Mouse (Mus musculus) adrenal gland, adult (tissue): ENCODE measurements at regions not wholly inside any gene's neighbourhood (a gene's known extent, or its start where the extent isn't known, plus 50 kb on each side); places are given as distances from the start of the nearest gene placed in this dataset.
A peak's percentile ranks its signal among the peaks of the same experiment; 100 is the strongest.
"Not testable (repeated sequence)": the region's sequence is repeated elsewhere in the genome, so short reads cannot be mapped to it uniquely, and the experiment has no call there.

ENCODE experiments used
- DNase-seq, 2 experiments: peaks; one replicate each; pipeline ENCODE4 v3.0.0; 2022 to 2023; ENCODE audit warnings: low spot score in 1 of 2; ENCODE audit not compliant: inconsistent age in 2 of 2

DNA sequence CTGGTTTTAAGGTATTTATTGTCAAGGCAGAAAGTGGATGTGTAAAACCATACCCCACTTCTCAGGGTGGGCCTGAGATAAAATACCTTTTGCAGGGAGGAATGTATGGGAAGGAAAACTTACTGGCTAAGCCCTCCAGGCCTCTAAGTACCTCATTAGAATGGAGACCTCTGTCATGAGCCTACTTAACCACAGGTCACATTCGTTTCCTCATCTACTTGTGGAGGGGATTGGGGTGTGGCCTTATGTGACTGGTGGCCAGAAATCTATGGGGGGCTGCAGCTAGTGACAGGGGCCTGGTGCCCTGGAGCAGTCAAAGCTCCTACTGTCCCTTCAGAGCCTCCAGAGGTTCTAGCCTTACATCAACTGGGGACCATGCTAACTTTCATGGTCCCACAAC is 1020.0 kb downstream of the Adam6a start:
- DNase-seq = no peak

DNA sequence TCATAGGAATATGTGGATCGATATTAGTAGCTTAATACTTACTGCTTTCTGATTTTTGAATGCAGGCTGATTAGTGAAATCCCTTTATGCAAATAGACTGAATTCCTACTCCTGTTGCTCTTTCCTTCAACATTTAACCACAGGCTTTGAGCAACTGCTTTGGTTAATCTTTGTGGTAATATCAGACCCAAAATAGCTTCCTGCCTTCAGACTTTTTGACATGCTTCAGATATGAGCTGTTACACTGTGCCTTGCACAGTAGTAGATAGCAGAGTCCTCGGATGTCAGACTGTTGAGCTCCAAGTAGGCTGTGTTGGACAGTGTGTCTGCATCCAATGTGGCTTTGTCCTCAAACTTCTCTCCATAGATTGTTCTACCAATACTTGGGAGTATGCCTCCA is 1020.6 kb downstream of the Adam6a start:
- DNase-seq = no peak

DNA sequence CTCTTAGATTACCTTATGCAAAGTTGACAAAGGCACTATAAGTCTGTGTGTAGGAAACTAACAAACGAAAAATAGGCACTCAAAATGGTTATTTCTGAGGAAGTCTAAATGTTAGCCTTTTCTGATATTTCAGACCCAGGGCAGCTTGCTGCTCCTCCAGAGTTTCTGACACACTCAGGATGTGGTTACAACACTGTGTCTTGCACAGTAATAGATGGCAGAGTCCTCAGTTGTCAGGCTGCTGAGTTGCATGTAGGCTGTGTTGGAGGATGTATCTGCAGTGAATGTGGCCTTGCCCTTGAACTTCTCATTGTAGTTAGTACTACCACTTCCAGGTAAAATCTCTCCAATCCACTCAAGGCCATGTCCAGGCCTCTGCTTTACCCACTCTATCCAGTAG is 1039.7 kb downstream of the Adam6a start:
- peak in 1 of 2 experiments; percentile 30 for DNase-seq

DNA sequence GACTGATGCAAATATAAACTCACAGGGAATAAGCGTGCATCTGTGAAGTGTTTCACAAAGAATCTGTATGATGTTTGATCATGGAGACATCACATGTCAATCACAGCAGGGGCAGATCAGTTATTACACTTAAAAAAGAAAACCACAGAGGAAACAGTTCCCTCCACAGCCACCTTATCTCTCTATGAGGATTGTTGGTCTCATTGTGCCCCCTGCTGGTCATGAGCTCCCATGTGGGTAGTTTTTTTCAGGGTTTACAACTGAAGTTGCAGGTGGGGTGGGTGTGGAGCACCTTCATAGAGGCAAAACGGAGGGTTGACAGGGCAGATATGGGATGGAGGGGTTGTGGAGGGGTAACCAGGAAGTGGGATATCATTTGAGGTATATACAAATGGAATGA is 1043.5 kb downstream of the Adam6a start:
- DNase-seq = peak in 1 of 2 experiments; percentile 63

DNA sequence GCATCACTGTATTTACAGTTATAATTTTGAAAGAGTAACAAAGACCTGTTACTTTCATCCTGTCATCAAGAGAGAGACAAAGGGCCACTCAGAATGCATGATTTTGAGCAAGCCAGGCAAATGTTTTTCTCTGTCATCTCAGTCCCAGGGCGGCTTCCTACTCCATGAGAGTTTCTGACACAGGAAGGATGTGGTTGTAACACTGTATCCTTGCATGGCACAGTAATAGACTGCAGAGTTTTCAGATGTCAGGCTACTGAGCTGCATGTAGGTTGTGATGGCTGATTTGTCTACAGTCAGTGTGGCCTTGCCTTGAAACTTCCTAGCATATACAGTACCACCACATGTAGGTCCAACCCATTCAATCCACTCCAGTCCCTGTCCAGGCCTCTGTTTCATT is 1054.0 kb downstream of the Adam6a start:
- DNase-seq = no peak

DNA sequence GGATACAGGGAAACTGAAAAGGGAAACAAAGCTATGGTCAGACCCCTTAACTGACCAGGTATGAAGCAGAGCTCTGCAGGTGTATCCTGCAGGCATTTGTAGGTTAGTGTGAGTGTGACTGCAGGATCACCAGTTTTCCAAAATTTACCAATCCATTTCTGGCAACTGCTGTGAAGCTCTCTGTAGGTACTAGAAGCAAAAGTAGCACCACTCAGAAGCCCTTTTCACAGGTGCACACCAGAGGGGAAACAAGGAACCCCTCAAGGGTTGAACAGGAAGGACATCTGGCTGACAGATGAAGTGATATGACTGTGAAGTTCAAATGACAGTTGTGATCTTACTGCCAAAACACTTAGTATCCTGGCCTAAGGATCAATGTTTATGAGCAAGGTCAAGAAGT is 1065.5 kb downstream of the Adam6a start:
- no peak for DNase-seq

DNA sequence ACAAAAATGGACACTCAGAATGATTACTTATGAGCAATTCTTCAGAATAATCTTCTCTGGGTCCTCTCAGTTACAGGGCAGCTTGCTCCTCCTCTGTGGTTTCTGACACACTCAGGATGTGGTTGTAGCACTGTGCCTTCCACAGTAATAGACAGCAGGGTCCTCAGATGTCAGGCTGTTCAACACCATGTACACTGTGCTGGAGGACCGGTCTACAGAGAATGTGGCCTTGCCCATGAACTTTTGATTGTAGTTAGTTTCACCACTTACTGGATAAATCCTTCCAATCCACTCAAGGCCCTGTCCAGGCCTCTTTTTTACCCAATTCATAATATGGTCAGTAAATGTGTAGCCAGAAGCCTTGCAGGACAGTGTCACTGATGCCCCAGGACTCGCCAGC is 1068.4 kb downstream of the Adam6a start:
- DNase-seq = peak in 1 of 2 experiments; percentile 38

DNA sequence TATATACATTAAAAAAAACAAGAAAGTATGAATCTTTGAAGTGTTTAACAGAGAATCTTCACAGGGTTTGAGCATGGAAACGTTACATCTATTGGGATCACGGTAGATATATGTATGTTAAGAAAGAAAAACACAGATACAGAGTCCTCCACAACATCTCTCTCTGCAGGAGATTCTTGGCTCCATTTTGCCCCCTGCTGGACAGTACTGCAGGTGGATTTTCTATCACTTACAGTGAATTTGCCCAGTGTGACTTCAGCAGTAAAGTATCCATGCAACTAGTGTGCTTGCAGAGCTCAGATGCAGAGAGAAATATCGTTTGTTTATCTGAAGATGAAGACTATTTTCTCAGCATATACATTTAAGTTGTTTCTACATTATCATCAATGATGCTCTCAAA is 1071.5 kb downstream of the Adam6a start:
- DNase-seq = peak in 1 of 2 experiments; percentile 39

DNA sequence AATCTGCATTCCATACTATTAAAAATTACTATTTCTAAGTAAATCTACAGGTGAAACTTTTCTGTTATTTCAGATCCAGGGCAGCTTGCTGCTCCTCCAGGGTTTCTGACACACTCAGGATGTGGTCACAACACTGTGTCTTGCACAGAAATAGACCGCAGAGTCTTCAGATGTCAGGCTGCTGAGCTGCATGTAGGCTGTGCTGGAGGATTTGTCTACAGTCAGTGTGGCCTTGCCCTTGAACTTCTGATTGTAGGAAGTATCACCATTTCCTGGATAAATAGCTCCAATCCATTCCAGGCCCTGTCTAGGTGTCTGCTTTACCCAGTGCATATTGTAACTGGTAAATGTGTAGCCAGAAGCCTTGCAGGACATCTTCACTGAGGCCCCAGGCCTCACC is 1072.0 kb downstream of the Adam6a start:
- peak; percentile 8 to 56 for DNase-seq

DNA sequence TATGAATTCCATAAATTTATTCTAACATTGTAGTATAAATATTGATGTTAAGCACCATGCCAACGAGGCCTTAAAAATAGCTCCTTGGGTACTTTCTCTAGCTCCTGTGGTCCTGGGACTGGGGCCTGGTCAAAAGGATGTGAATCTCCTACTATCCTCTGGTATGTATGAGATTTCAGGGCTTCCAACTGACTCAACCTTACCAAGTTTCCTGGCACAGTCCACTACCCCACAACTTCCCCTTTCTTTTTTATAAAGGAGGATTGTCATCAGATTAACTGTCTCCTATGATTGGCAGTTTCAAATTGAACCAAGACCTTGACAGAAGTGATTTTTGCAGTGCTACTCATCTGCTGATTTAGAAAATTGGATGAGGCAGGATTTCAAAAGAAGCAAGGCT is 1097.4 kb downstream of the Adam6a start:
- no peak for DNase-seq

DNA sequence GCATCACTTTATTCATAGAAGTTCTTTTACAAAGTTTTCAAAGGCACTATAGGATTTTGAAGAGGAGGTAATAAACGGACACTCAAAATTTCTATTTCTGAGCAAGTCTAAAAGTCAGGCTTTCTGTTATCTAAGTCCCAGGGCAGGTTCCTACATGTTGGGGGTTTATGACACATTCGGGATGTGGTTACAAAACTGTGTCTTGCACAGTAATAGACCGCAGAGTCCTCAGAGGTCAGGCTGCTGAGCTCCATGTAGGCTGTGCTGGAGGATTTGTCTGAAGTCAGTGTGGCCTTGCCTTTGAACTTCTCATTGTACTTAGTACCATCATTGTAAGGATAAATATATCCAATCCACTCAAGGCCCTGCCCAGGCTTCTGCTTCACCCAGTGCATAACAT is 1102.7 kb downstream of the Adam6a start:
- DNase-seq = no peak

DNA sequence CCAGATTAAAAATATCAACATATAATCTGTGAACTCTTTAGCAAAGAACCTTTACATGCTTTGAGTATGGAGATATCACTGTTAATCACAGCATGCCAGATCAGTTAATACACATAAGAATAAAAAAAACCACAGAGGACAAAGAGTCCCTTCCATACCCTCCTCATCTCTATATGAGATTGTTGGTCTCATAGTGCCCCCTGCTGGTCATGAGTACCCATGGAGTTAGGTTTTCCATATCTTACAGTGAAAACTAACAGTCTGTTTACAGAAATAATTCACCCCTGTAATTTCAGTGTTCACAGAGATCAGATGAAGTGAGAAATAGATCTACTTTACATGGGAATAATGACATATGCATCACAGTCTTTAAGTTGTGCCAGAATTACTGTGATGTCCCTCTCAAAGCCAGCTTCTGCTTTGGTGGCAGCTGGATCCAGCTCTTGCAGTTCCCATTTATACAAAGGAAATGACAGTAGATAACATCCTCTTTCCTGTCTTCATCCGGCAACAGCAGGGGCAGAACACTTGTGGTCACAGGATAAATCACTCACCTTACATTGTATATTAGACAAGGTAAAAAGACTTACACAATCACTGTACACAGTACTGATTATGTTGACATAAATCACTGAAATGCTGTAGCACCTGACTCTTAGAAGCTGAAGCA is 1106.9 kb downstream of the Adam6a start:
- DNase-seq = peak in 1 of 2 experiments; percentile 28

DNA sequence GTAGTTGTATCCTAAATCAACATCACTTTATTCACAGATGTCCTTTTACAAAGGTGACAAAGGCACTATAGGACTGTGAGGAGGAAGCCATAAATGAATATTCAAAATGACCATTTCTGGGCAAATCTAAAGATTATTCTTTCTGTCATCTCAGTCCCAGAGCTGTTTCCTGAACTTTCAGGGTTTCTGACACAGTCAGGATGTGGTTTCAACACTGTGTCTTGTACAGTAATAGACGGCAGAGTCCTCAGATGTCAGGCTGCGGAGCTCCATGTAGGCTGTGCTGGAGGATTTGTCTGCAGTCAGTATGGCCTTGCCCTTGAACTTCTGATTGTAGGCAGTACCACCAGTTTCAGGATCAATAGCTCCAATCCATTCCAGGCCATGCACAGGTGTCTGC is 1113.4 kb downstream of the Adam6a start:
- DNase-seq = not testable (repeated sequence)
